Mouse (Mus musculus): Measurements from ENCODE around the gene 9130213A22Rik.

GRCm38 (mm10) chr11:69073065-69073888, 49.1 kb downstream of the 9130213A22Rik start:
- TF ChIP-seq GATA1 (IDR thresholded peaks at IDR 0.05; ENCODE audit: borderline replicate concordance, low read length): peak; percentile 100
- no peak for TF ChIP-seq FLI1 (IDR thresholded peaks at IDR 0.05; ENCODE audit: low read length)

Data from megakaryocyte, embryonic 14.5 days (primary cell).